Mouse (Mus musculus) lung, postnatal 25 days (tissue): ENCODE measurements around the gene Ubap2.

ENCODE experiments used
- DNase-seq: peaks from one replicate; pipeline ENCODE4 v3.0.0; 2022; ENCODE audit warnings: low spot score

The Ubap2 gene

DNA sequence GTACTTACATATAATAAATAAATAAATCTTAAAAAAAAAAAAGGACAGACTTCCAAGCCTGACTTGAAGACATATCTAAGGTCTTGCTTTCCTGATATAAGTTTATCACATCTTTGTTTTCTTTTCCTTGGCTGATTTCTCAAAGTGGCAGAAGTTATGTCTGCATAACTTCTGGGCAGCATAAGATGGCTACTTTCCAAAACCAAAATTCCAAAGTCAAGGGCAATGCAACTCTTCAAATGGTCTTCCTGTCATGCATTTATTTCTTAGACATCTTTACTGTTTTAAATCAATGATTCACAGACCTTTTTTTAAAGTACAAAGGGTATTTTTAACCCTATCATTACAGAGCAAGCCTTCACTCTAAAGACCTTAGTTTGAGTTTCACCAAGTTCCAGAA is 14.3 kb downstream of the Ubap2 start:
- no peak for DNase-seq

GRCm38 (mm10) chr4:41259019-41259418 is 15.9 kb downstream of the Ubap2 start:
- no peak for DNase-seq

- no peak for DNase-seq
Observed at GRCm38 (mm10) chr4:41257752-41258151, 17.2 kb downstream of the Ubap2 start.

DNA sequence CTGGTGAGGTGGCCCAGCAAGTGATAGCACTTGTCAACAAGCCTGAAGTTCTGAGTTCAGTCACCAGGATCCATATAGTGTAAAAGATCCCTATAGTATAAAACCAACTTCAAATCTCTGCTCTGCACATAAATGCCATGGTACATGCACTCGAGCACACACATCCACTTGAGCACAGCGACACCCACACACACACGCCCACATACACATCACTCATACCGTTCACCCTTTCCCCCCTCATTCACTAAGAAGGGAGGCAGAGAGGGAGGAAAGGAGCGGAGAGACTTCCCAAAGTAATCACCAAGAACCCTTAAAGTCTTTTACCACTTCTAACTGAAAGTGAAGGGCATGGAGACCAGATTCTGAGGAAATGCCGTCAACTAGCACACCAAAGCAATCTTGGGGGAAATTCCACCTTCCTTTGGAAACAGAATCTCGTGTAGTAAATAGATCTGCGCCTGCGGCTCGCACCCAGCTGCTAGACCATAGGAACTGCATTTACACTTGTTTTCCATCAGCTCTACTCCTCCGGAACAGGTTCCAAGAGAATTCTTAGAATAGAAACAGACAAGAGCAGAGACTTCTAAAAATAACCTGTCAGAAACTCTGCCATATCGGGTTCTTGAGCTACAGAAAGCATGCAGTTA is 19.3 kb downstream of the Ubap2 start:
- DNase-seq, result no peak

DNA sequence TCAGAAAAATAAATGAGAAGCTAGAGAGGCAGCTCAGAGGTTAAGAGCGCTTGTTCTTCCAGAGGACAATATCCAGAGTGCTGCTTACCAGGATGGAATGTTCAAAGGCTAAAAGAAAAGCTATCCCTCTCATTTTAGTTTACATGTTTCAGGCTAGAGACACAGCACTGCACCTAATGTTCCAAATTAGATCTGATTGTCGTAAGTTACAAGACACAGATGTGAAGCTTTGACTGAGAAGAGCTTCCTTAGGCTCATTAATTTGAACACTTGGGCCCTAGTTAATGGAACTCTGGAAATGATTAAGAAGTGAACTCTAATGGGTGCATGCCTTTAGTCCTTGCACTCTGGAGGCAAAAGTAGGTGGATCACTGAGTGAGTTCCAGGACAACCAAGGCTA is 21.2 kb downstream of the Ubap2 start:
- no peak for DNase-seq

- no peak for DNase-seq
Observed at GRCm38 (mm10) chr4:41245408-41245807, 29.5 kb downstream of the Ubap2 start.

DNA sequence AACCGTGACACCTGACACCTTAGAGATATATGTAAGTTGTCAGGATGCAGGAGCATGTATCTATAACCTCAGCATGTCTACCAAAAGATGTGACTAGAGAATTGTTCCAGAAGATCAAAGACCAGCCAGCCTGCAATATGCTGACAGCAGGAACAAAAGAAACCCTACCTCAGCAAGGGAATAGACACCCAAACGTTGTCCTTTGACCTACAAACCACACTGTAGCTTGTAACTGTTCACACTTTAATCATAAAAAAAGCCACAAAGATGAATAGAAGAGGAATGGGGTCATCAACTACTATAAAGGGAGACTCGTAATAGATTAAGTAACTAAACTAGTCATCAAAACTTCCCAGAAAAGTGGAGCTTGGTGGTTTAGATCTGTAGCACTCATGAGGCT is 34.0 kb downstream of the Ubap2 start:
- DNase-seq, result no peak

DNA sequence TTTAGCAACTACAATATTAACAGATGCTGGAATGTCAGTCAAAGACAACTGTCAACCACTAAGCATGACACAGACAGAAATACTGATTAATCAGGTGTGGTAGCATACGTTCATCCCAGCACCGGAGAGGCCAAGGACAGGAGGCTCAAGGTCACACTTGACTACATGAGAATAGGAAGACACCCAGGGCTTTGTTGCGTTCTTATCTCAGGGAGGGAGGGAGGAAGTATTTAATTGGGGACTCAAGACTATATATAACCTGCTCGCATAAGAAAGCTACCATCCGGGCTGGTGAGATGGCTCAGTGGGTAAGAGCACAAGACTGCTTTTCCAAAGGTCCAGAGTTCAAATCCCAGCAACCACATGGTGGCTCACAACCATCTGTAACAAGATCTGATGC is 39.3 kb downstream of the Ubap2 start:
- no peak for DNase-seq

GRCm38 (mm10) chr4:41226351-41226750 is 48.6 kb downstream of the Ubap2 start:
- peak; percentile 28 for DNase-seq

- DNase-seq, result peak; percentile 13
Observed at GRCm38 (mm10) chr4:41225412-41225811, 49.5 kb downstream of the Ubap2 start.

DNA sequence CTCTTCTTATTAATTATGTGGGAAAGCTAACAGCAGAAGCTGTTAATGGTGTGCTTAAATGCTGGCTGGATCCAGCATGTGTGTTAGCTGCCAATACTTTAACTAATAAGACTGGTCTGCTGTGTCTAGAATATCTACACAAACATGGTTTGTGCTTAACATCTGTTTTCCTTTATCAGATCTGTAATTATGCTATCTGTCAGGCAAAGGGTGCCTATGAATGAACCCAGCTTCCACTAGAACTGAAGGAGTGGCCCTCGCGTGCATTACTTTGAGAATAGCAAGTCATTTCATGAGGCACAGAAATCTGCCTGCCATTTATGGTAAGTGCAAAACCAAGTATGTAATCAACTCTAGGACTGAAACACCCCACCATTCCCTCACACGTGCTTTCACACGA is 66.9 kb downstream of the Ubap2 start:
- DNase-seq, result peak; percentile 6

DNA sequence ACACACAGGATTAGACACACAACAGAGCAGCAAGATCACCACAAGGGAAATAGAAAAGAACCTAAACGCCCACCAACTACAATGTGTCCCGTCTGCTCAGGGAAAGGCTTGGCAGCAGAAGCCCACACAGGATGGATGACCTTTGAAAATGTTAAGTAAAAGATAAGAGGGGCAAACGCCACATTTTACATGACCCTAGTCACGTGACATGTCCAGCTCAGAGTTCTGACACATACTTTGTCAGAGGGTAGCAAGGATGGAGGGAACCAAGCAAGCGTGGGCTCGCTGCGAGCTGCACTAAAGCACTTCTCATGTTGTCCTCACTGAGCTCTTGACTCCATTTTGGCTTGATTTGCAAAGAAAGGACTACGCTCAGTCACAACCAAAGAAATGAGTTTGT is 69.2 kb downstream of the Ubap2 start:
- no peak for DNase-seq

- no peak for DNase-seq
Observed at GRCm38 (mm10) chr4:41202135-41202534, 72.8 kb downstream of the Ubap2 start.

DNA sequence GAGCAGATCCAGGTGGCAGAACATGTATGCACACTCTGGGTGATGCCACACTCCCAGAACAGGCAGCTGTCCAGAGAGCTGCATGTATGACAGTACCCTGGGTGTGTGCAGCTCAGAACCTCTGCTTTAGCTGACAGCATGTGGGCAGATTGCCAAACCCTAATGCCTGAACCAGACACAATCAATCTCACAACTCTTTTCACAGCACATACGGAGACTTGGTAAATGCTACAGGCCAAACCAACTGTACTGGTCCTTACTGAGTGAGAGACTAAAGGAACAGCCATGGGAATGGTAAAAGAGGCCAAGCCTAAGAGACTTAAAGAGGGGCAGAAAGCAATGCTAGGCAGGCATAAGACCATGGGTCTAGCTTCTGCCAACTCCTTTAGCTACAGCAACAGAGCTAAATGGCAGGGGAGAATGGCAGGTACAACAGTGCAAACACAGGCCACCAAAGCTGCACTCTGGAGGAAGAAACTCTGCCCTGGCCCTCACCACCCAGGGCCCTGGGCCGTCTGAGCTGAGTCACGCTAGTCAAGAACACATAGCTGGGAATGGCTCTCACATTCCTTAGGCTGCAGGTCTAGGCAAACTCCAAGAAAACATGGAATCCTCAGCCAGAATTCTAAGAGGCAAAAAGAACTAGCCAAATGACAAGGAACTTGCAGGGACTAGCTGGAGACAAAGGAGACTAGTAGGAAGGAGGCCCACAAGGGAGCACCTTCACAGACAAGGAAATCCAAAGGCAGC is 77.9 kb downstream of the Ubap2 start:
- DNase-seq, result peak; percentile 11

DNA sequence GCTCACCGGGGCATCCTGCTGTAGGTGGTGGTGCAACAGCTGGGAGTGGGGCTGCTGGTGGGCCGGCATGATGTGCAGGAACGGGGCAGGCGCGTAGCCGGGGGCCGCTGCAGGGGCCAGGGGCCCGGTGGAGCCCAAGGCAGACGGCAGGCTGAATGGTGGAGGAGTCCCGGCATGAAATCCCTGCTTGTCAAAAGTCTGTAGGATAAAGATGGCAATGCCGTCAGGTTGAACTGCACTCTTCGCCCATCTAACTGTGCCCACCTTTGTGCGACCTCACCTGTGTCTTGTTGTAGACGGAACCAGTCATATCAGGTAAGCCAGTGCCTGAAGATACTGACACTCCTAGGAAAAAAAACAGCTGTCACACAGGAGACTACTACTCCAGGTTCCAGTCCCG is 79.6 kb downstream of the Ubap2 start:
- no peak for DNase-seq

GRCm38 (mm10) chr4:41192544-41193512 is 82.1 kb downstream of the Ubap2 start:
- no peak for DNase-seq

- DNase-seq, result no peak
Observed at GRCm38 (mm10) chr4:41189809-41190208, 85.1 kb downstream of the Ubap2 start.

- DNase-seq, result no peak
Observed at GRCm38 (mm10) chr4:41179825-41180725, 94.9 kb downstream of the Ubap2 start.

GRCm38 (mm10) chr4:41174631-41175030 is 100.3 kb downstream of the Ubap2 start:
- no peak for DNase-seq

GRCm38 (mm10) chr4:41170970-41171369 is 104.0 kb downstream of the Ubap2 start:
- no peak for DNase-seq

DNA sequence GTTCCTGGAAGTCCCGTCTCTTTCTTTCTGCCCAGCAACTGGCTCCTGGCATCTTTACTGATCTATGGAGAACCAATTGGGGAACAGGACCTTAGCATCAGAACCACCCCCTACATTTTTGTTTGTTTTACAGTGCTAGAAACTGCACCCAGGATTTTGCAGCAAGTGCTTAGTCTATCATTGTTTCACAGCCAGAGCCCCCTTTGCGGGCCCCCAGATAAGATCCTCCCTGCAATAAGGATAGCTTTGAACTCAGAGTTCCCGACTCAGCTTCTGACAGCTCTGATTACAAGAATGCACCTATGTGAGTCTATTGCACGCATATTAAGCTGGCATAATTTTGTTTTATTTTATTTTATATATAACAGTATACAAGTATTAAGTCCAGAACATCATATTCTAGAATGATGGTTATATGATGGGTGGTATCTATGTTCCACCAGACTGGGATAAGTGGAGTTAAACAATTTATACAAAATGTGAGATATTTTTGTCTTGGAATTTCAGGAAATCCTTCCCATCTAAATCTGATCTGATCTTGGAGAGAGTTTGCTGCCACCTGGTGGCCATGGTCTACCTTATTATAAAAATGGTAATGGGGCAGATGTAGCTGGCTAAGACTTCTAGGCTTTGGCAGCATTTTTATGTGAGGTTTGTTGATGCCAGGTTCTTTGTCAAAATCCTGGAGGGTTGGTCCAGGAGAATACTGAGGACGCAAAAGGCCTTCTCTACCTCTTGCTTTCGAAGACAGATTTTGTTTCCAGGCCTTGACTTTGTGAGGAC is 109.1 kb downstream of the Ubap2 start:
- peak; percentile 75 for DNase-seq
